Mouse (Mus musculus) lung, embryonic 15.5 days (tissue): ENCODE measurements around the gene Col8a1. TPM values are rescaled to one million over a fixed set of nuclear protein-coding genes. Genes with fewer than 3 reads are reported as not detected.

Experiments
- ATAC-seq: fragments of 200-750 bp; cut with Nextera tagmentation; 2 replicates; pipeline ENCODE4 v1.8.0; 2017; ENCODE audit warnings: moderate number of reproducible peaks, borderline replicate concordance; ENCODE audit not compliant: low FRiP score, low TSS enrichment; ENCODE audit errors: extremely low read depth
- H3K27ac ChIP-seq: fragments of 300-500 bp; sonication (generic); 2 replicates; pipeline ENCODE4 v1.5.1; 2015; ENCODE audit warnings: moderate library complexity, mild to moderate bottlenecking, inconsistent platforms
- H3K27me3 ChIP-seq: fragments of 300-500 bp; sonication (generic); 2 replicates; pipeline ENCODE4 v1.6.1; 2015; ENCODE audit warnings: inconsistent platforms
- H3K36me3 ChIP-seq: fragments of 300-500 bp; sonication (generic); 2 replicates; pipeline ENCODE4 v1.6.1; 2015; ENCODE audit warnings: inconsistent platforms
- H3K4me1 ChIP-seq: fragments of 300-500 bp; sonication (generic); 2 replicates; pipeline ENCODE4 v1.6.1; 2015; ENCODE audit warnings: inconsistent platforms
- H3K4me2 ChIP-seq: fragments of 300-500 bp; sonication (generic); 2 replicates; pipeline ENCODE4 v1.6.1; 2015; ENCODE audit warnings: inconsistent platforms, mild to moderate bottlenecking, moderate library complexity
- H3K4me3 ChIP-seq: fragments of 300-500 bp; sonication (generic); 2 replicates; pipeline ENCODE4 v1.5.1; 2015; ENCODE audit warnings: mild to moderate bottlenecking, inconsistent platforms
- H3K9ac ChIP-seq: fragments of 300-500 bp; sonication (generic); 2 replicates; pipeline ENCODE4 v1.6.1; 2015; ENCODE audit warnings: inconsistent platforms
- H3K9me3 ChIP-seq: fragments of 300-500 bp; sonication (generic); 2 replicates; pipeline ENCODE4 v1.6.1; 2016; ENCODE audit warnings: inconsistent platforms
- whole genome bisulfite sequencing: fragments of 180-500 bp; shearing (Covaris S2); methylation state at CpG from one replicate; pipeline ENCODE4 v1.1.7; 2015; 5-methylcytosine and 5-hydroxymethylcytosine counted together
- polyA plus RNA-seq: library from polyadenylated mRNA; unstranded; fragments of >200 nt; fragmentation: Nextera tagmentation; extraction: Ambion mirVana; gene quantifications from 2 replicates; pipeline ENCODE4 v1.2.1, GENCODE M21; 2015

Col8a1 gene
- polyA plus RNA-seq = 1.8 and 2.7 TPM in 2 replicates

DNA sequence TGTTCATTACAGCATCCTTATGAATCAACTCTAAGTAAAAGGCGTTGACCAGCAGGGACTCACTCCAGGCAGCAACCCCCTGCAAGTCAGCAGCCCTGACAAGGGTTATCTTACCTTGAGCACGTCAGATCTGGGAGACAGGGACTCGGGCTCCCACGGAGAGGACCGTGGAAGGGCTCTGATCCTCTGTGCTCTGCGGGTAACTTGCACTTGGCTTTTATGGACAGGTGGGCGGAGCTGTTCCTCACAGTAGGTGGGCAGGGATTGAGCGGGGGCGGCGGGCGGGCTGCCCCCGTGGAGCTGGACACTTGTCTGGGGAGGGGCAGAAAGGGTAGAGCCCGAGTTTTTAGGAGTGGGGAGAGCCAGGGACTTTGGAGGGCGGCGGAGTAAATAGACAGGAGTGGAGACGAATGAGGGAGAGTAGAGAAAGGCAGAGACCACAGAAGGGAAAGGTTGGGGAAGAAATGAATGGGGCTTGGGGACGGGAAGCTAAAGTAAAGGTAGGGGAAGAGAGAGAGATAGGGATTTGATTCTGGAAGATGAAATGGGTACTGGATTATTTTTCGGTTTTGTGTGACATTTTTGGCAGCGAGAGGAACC lies at the start of gene Col8a1:
Col8a1 (minus strand) TSS at position 212 of the 600 bp plus-strand sequence.
- H3K4me1 ChIP-seq = peaks cover 7% of the 10 kb centered on the region
- 3% methylated on average over 19 of the region's 19 CpGs for WGBS
- peak within 1 kb of the TSS; percentile 63 for H3K4me2 ChIP-seq
- no peaks in the 10 kb centered on the region for H3K36me3 ChIP-seq
- no peak within 1 kb of the TSS for H3K27ac ChIP-seq
- peak within 1 kb of the TSS; percentile 31 for H3K4me3 ChIP-seq
- H3K9me3 ChIP-seq = no peaks in the 10 kb centered on the region
- H3K9ac ChIP-seq = 0 out of 2 replicates have a peak within 1 kb of the TSS, but pooled peaks have one; percentile 16
- peaks cover 35% of the 10 kb centered on the region for H3K27me3 ChIP-seq
- no peak for ATAC-seq

- H3K4me3 ChIP-seq = no peak overlapping the region
These were observed 47.3 kb upstream of the Col8a1 start for GRCm38 (mm10) chr16:57801886-57802285.

DNA sequence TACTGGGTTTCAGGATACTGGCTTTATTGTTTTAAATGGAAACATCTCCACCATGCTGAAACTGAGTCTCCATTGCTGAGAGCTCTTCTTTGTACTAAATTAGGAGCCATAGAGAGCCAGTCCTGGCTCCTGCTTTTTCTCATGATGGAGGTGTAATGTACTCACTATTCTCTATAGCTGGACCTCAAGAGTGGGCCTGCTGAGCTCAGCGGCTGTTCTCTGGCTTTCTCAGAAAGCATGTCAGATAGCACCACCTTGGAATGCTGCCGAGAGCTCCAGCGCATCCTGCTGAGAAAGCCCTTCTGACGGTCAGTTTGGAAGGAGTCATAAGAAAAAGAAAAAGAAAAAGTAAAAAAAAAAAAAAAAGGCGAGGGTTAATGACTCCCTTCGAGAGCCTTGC lies 41.8 kb upstream of the Col8a1 start:
- H3K27me3 ChIP-seq = no peaks in the 10 kb centered on the region
- H3K4me1 ChIP-seq = no peaks in the 10 kb centered on the region
- ATAC-seq = no peak
- no peaks in the 10 kb centered on the region for H3K36me3 ChIP-seq
- no peak overlapping the region for H3K9ac ChIP-seq
- H3K27ac ChIP-seq = no peak overlapping the region
- no peak overlapping the region for H3K4me2 ChIP-seq
- H3K4me3 ChIP-seq = no peak overlapping the region
- WGBS = 45% methylated on average over 6 of the region's 6 CpGs
- H3K9me3 ChIP-seq = no peaks in the 10 kb centered on the region

More at GRCm38 (mm10) chr16:57801886-57802285, 47.3 kb upstream of the Col8a1 start:
- Histone ChIP-seq H3K9ac (no peak overlapping the region), H3K27me3 (no peaks in the 10 kb centered on the region), H3K27ac (no peak overlapping the region), H3K4me1 (no peaks in the 10 kb centered on the region), H3K4me2 (no peak overlapping the region), H3K9me3 (no peaks in the 10 kb centered on the region), H3K36me3 (no peaks in the 10 kb centered on the region)
- no peak for ATAC-seq
- WGBS = 76% methylated on average over 2 of the region's 2 CpGs

DNA sequence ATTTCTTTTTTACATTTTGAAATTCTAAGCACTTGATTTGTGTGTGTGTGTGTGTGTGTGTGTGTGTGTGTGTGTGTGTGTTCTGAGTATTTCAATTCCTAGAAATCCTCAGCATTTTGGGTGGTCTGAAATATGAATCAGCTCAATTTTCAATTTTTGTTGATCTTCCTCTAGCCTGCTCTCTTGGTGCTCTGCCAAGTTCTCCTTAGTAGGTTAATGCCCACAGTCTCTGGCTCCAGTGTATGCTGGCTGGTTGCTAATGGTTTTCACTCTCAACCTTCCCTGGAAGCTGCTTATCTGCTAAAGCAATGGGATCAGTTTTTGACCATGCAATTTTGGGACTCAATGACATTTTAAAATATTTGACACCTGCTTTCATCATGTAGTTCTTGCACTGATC lies 24.5 kb upstream of the Col8a1 start:
- Histone ChIP-seq H3K9me3 (no peaks in the 10 kb centered on the region), H3K9ac (no peak overlapping the region), H3K4me3 (no peak overlapping the region), H3K27ac (no peak overlapping the region), H3K4me2 (no peak overlapping the region), H3K27me3 (no peaks in the 10 kb centered on the region), H3K36me3 (no peaks in the 10 kb centered on the region), H3K4me1 (no peaks in the 10 kb centered on the region)
- no peak for ATAC-seq

DNA sequence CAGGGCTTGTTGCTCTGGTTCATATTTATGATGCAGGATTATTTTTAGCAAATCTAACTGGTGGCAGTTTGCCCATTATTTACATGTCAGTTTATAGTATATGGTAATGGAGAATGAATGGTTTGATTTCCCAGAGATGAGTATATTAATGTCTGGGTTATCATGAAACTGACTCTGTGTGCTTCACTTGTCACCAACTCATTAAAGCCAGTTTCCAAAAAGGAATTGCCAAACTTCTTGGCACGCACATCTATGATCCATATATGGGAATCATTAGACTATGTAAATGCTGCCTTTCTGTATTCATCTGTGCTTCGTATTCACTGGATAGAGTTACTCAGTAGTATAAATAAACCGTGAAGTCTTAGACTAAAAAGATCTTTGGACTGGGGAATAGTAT lies 11.1 kb upstream of the Col8a1 start:
- Histone ChIP-seq H3K27me3 (no peaks in the 10 kb centered on the region; the same call in 1 of the 2 replicates), H3K4me3 (no peak overlapping the region), H3K27ac (no peak overlapping the region), H3K4me1 (no peaks in the 10 kb centered on the region), H3K36me3 (no peaks in the 10 kb centered on the region), H3K9ac (no peak overlapping the region), H3K9me3 (no peaks in the 10 kb centered on the region), H3K4me2 (no peak overlapping the region)
- peak; percentile 92; the same call in 1 of the 2 replicates for ATAC-seq
- WGBS = 46% methylated on average over 3 of the region's 3 CpGs

DNA sequence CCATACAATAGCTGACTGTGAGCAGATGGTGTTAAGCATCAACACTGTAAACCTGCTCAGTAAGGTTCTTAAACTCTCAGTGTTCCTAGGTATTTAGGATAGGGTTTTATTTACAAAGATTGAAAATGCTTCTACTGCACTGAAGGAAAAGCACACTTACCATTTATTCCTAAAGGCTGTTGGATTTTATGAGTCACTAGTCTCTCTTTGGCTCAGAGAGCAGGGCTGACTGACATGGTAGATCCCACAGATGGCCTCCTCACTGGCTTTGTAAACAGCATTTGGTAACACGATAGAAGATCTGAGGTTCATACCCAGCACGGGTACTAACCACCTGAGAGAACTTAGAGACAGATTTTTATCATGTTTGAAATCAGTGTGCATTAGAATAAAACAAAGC lies 5.3 kb upstream of the Col8a1 start:
- no peak overlapping the region for H3K4me3 ChIP-seq
- H3K4me1 ChIP-seq = 0 out of 2 replicates have a peak, but pooled peaks cover 2% of the 10 kb centered on the region
- H3K9ac ChIP-seq = no peak overlapping the region
- H3K27me3 ChIP-seq = peaks cover 11% of the 10 kb centered on the region
- no peak for ATAC-seq
- H3K27ac ChIP-seq = no peak overlapping the region
- no peaks in the 10 kb centered on the region for H3K9me3 ChIP-seq
- no peak overlapping the region for H3K4me2 ChIP-seq
- WGBS = 45% methylated on average over 2 of the region's 2 CpGs
- no peaks in the 10 kb centered on the region for H3K36me3 ChIP-seq

DNA sequence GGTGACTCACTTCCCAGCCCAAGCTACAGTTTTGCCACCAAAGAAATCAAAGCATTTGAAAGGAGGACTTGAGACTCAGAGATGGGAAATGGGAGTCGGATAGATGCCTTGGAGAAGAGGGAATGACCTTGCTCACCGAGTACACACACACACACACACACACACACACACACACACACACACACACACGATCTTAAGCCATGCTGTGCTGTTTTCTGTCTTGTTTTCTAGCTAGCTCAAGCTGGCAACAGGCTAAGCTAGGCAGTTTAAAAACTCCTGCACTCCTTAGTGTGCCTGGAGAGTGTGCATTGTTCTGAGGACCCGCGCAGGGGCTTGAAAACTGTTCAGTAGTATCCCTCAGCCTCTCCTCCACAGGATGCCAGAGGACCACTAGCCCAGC lies 1.2 kb upstream of the Col8a1 start:
- H3K4me1 ChIP-seq = peaks cover 7% of the 10 kb centered on the region
- WGBS = 55% methylated on average over 5 of the region's 5 CpGs
- ATAC-seq = no peak
- no peak overlapping the region for H3K4me3 ChIP-seq
- no peak overlapping the region for H3K27ac ChIP-seq
- H3K4me2 ChIP-seq = no peak overlapping the region
- no peaks in the 10 kb centered on the region for H3K36me3 ChIP-seq
- no peaks in the 10 kb centered on the region for H3K9me3 ChIP-seq
- no peak overlapping the region for H3K9ac ChIP-seq
- H3K27me3 ChIP-seq = peaks cover 35% of the 10 kb centered on the region

- no peaks in the 10 kb centered on the region for H3K9me3 ChIP-seq
- no peaks in the 10 kb centered on the region for H3K36me3 ChIP-seq
- H3K4me3 ChIP-seq = peak overlapping the region; percentile 31
- H3K9ac ChIP-seq = 0 out of 2 replicates have a peak overlapping the region, but pooled peaks have one; percentile 7
- H3K4me2 ChIP-seq = peak overlapping the region; percentile 63
- no peak overlapping the region for H3K27ac ChIP-seq
- WGBS = 14% methylated on average over 12 of the region's 12 CpGs
- 0 out of 2 replicates have a peak, but pooled peaks have one; percentile 64 for ATAC-seq
- H3K27me3 ChIP-seq = peaks cover 35% of the 10 kb centered on the region
- peaks cover 7% of the 10 kb centered on the region for H3K4me1 ChIP-seq
These were observed 704 bp upstream of the Col8a1 start for GRCm38 (mm10) chr16:57755241-57755640.

DNA sequence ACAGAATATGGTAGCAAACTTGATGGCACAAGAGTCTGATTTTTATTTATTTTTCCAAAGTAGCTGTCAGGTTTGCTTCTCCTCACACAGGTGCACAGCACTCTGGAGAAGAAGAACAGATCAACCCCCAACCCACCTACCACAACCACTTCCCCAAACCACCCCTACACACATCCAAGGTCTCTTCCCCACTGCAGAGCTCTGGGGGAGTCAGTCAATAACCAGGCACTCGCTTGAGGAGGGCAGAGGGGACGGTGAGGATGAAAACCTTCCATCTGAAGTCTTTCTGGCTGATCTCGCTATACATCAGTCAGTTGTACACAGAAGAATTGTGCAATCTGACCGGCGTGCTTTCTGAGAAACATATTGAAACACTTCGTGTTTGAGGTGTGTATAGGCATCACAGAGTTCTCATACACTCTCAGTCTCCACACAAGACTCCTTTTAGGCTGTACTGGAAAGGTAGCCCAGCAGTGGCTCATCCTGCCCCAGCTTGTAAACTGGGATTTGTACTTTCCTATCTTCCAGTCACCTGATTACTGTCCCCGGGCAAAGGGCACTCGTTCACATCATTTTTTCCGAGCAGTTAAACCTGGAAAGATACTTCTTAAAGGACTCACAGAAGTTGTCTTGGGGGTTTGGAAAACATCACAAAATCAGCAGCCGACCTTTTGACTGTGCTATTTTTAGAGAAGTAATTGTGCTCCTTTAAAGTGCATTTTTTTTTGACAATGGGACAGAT lies 827 bp downstream of the Col8a1 start:
- peaks cover 7% of the 10 kb centered on the region for H3K4me1 ChIP-seq
- peaks cover 35% of the 10 kb centered on the region for H3K27me3 ChIP-seq
- H3K9ac ChIP-seq = no peak overlapping the region
- ATAC-seq = no peak
- 39% methylated on average over 10 of the region's 10 CpGs for WGBS
- H3K9me3 ChIP-seq = no peaks in the 10 kb centered on the region
- no peak overlapping the region for H3K27ac ChIP-seq
- no peak overlapping the region for H3K4me2 ChIP-seq
- no peak overlapping the region for H3K4me3 ChIP-seq
- H3K36me3 ChIP-seq = no peaks in the 10 kb centered on the region

DNA sequence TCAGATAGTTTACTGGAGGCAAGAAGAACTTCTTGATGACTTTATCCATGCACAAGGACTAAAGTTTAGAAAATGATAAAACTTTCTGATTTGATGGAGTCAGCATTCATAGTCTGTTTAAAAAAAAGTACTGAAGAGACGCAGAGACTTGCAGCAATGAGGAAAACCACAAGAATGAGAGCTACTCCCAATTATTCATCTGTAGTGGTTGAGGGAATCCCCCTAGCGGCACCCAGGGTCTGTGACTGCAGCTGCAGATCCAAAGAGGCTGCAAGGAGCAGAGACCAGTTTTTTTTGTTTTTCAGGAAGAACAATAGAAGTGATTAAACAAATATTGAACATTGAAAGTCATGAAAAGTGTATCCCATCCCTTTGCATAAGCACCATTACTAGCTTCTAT lies 4.0 kb downstream of the Col8a1 start:
- ATAC-seq = no peak
- H3K4me3 ChIP-seq = no peak overlapping the region
- no peaks in the 10 kb centered on the region for H3K36me3 ChIP-seq
- no peaks in the 10 kb centered on the region for H3K9me3 ChIP-seq
- no peak overlapping the region for H3K9ac ChIP-seq
- no peak overlapping the region for H3K27ac ChIP-seq
- peaks cover 7% of the 10 kb centered on the region for H3K4me1 ChIP-seq
- peaks cover 30% of the 10 kb centered on the region for H3K27me3 ChIP-seq
- H3K4me2 ChIP-seq = no peak overlapping the region
- WGBS = 46% methylated on average over 2 of the region's 2 CpGs

DNA sequence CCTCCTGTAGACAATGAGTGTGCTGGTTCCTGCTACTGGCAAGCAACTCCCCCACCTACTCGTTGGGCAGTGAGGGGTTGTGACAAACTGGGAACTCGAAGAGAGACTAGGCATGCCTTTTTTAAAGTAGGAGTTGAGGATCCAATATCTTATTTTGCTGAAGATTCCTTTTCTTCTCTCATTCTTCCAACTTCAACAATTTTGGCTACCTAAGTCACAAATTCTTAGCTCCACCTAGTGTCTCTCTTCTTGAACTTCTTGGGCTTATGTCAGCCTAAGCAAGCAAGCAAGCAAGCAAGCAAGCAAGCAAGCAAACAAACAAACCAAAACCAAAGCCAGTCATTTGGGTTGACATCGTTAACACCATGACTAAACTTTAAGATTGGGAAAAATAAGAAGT lies 6.4 kb downstream of the Col8a1 start:
- no peaks in the 10 kb centered on the region for H3K9me3 ChIP-seq
- WGBS = 57% methylated on average over 3 of the region's 3 CpGs

GRCm38 (mm10) chr16:57747357-57748056 lies 7.0 kb downstream of the Col8a1 start:
- Histone ChIP-seq H3K27ac (no peak overlapping the region), H3K27me3 (0 out of 2 replicates have a peak, but pooled peaks cover 3% of the 10 kb centered on the region), H3K9ac (no peak overlapping the region), H3K9me3 (no peaks in the 10 kb centered on the region), H3K4me3 (no peak overlapping the region), H3K36me3 (no peaks in the 10 kb centered on the region), H3K4me1 (no peaks in the 10 kb centered on the region), H3K4me2 (no peak overlapping the region)
- 43% methylated on average over 2 of the region's 2 CpGs for WGBS
- ATAC-seq = no peak

More for the DNA sequence above, 6.4 kb downstream of the Col8a1 start:
- H3K27ac ChIP-seq = no peak overlapping the region
- no peaks in the 10 kb centered on the region for H3K36me3 ChIP-seq
- H3K27me3 ChIP-seq = peaks cover 7% of the 10 kb centered on the region; the same call in 1 of the 2 replicates
- H3K9ac ChIP-seq = no peak overlapping the region
- no peaks in the 10 kb centered on the region for H3K4me1 ChIP-seq
- no peak overlapping the region for H3K4me3 ChIP-seq
- no peak for ATAC-seq
- no peak overlapping the region for H3K4me2 ChIP-seq
